Mouse (Mus musculus): Measurements from ENCODE around the gene Entpd2.

Gene Entpd2

GRCm38 (mm10) chr2:25395721-25396596 lies at the start of gene Entpd2:
TSS of gene Entpd2 (plus strand) at chr2:25395874.
- peak; percentile 30 for DNase-seq (ENCODE audit: low spot score)

- DNase-seq (ENCODE audit: low spot score) = no peak
Observed at GRCm38 (mm10) chr2:25348162-25348561, 47.5 kb upstream of the Entpd2 start.

GRCm38 (mm10) chr2:25349499-25349898 lies 46.2 kb upstream of the Entpd2 start:
- no peak for DNase-seq (ENCODE audit: low spot score)

- DNase-seq (ENCODE audit: low spot score) = no peak
Observed at GRCm38 (mm10) chr2:25350701-25351100, 45.0 kb upstream of the Entpd2 start.

- no peak for DNase-seq (ENCODE audit: low spot score)
Observed at GRCm38 (mm10) chr2:25354211-25354610, 41.5 kb upstream of the Entpd2 start.

GRCm38 (mm10) chr2:25355419-25356066 lies 40.1 kb upstream of the Entpd2 start:
- DNase-seq (ENCODE audit: low spot score) = no peak

- DNase-seq (ENCODE audit: low spot score) = peak; percentile 88
Observed at GRCm38 (mm10) chr2:25356208-25357079, 39.2 kb upstream of the Entpd2 start, which contains the start of gene Dpp7. TSS of gene Dpp7 (minus strand) at chr2:25356359.

GRCm38 (mm10) chr2:25359848-25360247 lies 35.8 kb upstream of the Entpd2 start:
- DNase-seq (ENCODE audit: low spot score) = no peak

GRCm38 (mm10) chr2:25363478-25364178 lies 32.0 kb upstream of the Entpd2 start:
- DNase-seq (ENCODE audit: low spot score) = peak; percentile 36

- no peak for DNase-seq (ENCODE audit: low spot score)
Observed at GRCm38 (mm10) chr2:25364313-25364712, 31.4 kb upstream of the Entpd2 start.

GRCm38 (mm10) chr2:25364761-25365090 lies 30.9 kb upstream of the Entpd2 start:
- DNase-seq (ENCODE audit: low spot score) = no peak

GRCm38 (mm10) chr2:25365091-25365761 lies 30.4 kb upstream of the Entpd2 start, which contains the start of gene Uap1l1:
TSS of gene Uap1l1 (minus strand) at chr2:25365682.
- peak; percentile 82 for DNase-seq (ENCODE audit: low spot score)

- DNase-seq (ENCODE audit: low spot score) = no peak
Observed at GRCm38 (mm10) chr2:25369996-25370395, 25.7 kb upstream of the Entpd2 start.

GRCm38 (mm10) chr2:25371764-25372643 lies 23.7 kb upstream of the Entpd2 start, which contains the start of gene Sapcd2:
TSS of gene Sapcd2 (plus strand) at chr2:25372321.
- peak; percentile 84 for DNase-seq (ENCODE audit: low spot score)

- DNase-seq (ENCODE audit: low spot score) = no peak
Observed at GRCm38 (mm10) chr2:25372644-25373391, 22.9 kb upstream of the Entpd2 start.

- DNase-seq (ENCODE audit: low spot score) = peak; percentile 68
Observed at GRCm38 (mm10) chr2:25373431-25373830, 22.2 kb upstream of the Entpd2 start.

GRCm38 (mm10) chr2:25376589-25376988 lies 19.1 kb upstream of the Entpd2 start:
- peak; percentile 70 for DNase-seq (ENCODE audit: low spot score)

- DNase-seq (ENCODE audit: low spot score) = no peak
Observed at GRCm38 (mm10) chr2:25384492-25384891, 11.2 kb upstream of the Entpd2 start.

- peak; percentile 45 for DNase-seq (ENCODE audit: low spot score)
Observed at GRCm38 (mm10) chr2:25391266-25391665, 4.4 kb upstream of the Entpd2 start.

All from MN1 (cell line).